Mouse (Mus musculus) heart, embryonic 14.5 days (tissue): Measurements from ENCODE around the gene Chst11. TPM values are rescaled to one million over a fixed set of nuclear protein-coding genes. Genes with fewer than 3 reads are reported as not detected.

Source experiments
- ATAC-seq: fragments of 200-750 bp; cut with Nextera tagmentation; 2 replicates; pipeline ENCODE4 v1.8.0; 2017; ENCODE audit warnings: low read depth, moderate TSS enrichment; ENCODE audit not compliant: insufficient number of reproducible peaks, insufficient read depth, low FRiP score
- H3K27ac ChIP-seq, 2 experiments: fragments of 200-500 bp in 1 of 2; fragments of 300-500 bp in 1 of 2; sonication (generic) in 1 of 2; replicated peaks in 1 of 2; 2 replicates each; pipeline ENCODE4 v1.5.1; 2012 to 2014; ENCODE audit warnings: low read depth in 2 of 2, low read length in 2 of 2, control low read depth in 1 of 2, mild to moderate bottlenecking in 1 of 2, mixed read lengths in 1 of 2; ENCODE audit not compliant: control insufficient read depth in 1 of 2, insufficient read depth in 1 of 2
- H3K27me3 ChIP-seq: fragments of 300-500 bp; sonication (generic); 2 replicates; pipeline ENCODE4 v1.6.1; 2014; ENCODE audit warnings: mild to moderate bottlenecking, low read length, control low read depth; ENCODE audit not compliant: control insufficient read depth, insufficient read depth
- H3K36me3 ChIP-seq: fragments of 300-500 bp; sonication (generic); 2 replicates; pipeline ENCODE4 v1.6.1; 2014; ENCODE audit warnings: mild to moderate bottlenecking, control low read depth, low read length, mixed read lengths; ENCODE audit not compliant: control insufficient read depth, insufficient read depth
- H3K4me1 ChIP-seq, 2 experiments: fragments of 200-500 bp in 1 of 2; fragments of 300-500 bp in 1 of 2; sonication (generic) in 1 of 2; 2 replicates each; pipeline ENCODE4 v1.6.1; 2012 to 2014; ENCODE audit warnings: low read length in 2 of 2, control low read depth in 1 of 2, mixed read lengths in 1 of 2; ENCODE audit not compliant: control insufficient read depth in 2 of 2, insufficient read depth in 2 of 2
- H3K4me2 ChIP-seq: fragments of 300-500 bp; sonication (generic); 2 replicates; pipeline ENCODE4 v1.6.1; 2014; ENCODE audit warnings: mild to moderate bottlenecking, low read length
- H3K4me3 ChIP-seq, 2 experiments: fragments of 200-500 bp in 1 of 2; fragments of 300-500 bp in 1 of 2; sonication (generic) in 1 of 2; 2 replicates each; pipeline ENCODE4 v1.5.1; 2012 to 2014; ENCODE audit warnings: low read length in 2 of 2, mild to moderate bottlenecking in 2 of 2, control low read depth in 1 of 2, low read depth in 1 of 2, moderate library complexity in 1 of 2; ENCODE audit not compliant: control insufficient read depth in 1 of 2, insufficient read depth in 1 of 2
- H3K9ac ChIP-seq: fragments of 300-500 bp; sonication (generic); 2 replicates; pipeline ENCODE4 v1.6.1; 2014; ENCODE audit warnings: mild to moderate bottlenecking, low read length
- H3K9me3 ChIP-seq: fragments of 300-500 bp; sonication (generic); 2 replicates; pipeline ENCODE4 v1.6.1; 2016; ENCODE audit warnings: low read length, control low read depth; ENCODE audit not compliant: control insufficient read depth
- WGBS: fragments of 180-500 bp; shearing (Covaris S2); extraction: QIAGEN DNeasy Blood & Tissue Kit; methylation state at CpG from one replicate; pipeline ENCODE4 v1.1.7; 2014; 5-methylcytosine and 5-hydroxymethylcytosine counted together
- polyA plus RNA-seq: library from polyadenylated mRNA; unstranded; fragments of >200 nt; fragmentation: Nextera tagmentation; extraction: Ambion mirVana; gene quantifications from 2 replicates; pipeline ENCODE4 v1.2.1, GENCODE M21; 2014

Chst11 gene
- polyA plus RNA-seq, 1 experiment from 2014 or later = 3.3 TPM

DNA sequence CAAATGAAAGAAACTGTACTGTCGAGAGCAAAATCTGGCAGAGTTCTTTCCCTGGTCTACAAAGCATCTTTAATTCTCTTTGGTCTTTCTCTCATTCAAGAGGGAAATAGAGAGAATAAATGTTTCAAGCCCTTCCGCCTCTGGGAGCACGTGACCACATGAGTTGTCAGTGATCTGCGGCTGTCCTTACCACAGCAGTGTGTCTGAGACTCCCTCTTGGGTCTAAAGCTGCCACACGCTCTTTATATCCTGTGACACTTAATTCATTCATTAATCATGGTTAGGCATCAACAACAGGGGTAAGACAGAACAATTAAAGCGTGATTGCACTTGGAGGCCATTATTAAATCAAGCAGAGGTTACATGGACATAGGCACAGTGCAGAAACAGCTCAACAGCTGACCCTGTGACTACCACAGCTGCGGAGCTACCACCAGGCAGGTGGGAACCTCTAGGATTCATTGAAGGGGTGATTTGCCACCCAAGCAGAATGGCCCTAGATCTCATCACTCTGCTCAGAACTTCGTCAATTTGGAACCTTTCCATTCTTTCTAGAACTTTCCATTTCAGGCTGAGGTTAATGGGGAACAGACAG, 144.4 kb downstream of the Chst11 start:
- H3K9ac ChIP-seq = no peak overlapping the region
- H3K36me3 ChIP-seq = no peaks in the 10 kb centered on the region
- no peak overlapping the region for H3K4me2 ChIP-seq
- no peaks in the 10 kb centered on the region for H3K9me3 ChIP-seq
- no peaks in the 10 kb centered on the region for H3K27me3 ChIP-seq
- H3K4me1 ChIP-seq = peaks cover 7 to 12% of the 10 kb centered on the region in 2 experiments; a peak in 3 of 4 replicates
- no peak overlapping the region for H3K27ac ChIP-seq
- ATAC-seq = no peak
- no peak overlapping the region for H3K4me3 ChIP-seq
- WGBS = 85% methylated on average over 8 of the region's 8 CpGs

DNA sequence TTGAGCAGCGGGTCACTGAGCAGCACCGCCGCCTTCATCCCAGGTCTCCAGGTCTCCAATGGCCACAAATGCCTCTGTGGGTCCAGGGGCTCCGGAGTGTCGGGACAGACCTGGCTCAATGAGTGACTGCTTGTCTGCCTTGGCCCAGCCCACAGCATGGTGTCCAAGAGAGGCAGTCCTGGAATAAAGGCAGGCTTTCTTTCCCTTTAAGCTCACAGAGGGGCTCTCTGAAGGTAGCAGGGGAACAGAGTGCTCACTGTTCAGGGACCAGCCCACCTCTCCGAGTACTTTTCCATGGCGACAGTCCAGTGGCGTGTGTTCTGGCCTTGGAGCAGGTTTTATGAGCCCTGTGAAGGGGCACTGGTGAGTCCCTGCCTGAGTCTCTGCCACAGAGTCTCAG, 145.3 kb downstream of the Chst11 start:
- H3K27ac ChIP-seq = peak overlapping the region in 1 of 2 experiments; percentile 13; a peak in 1 of 4 replicates
- 79% methylated on average over 8 of the region's 8 CpGs for WGBS

DNA sequence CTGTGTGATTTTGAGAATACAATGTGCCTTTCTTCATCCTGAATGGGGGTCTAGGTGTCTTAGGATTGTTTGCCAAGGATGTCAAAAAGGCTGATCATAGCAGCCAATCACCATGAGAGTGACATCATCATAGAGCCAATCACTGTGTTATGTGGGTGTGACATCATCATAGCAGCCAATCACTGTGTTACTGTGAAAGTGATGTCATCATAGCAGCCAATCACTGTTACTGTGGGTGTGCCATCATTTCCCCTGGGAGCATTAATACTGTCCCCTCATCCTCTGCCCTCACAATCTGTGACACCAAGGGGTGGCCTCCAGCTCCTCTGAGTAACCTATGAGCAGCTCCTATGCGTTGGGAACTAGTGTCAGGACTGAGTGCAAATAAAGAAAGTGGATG, 146.6 kb downstream of the Chst11 start:
- WGBS = 76% methylated on average over 1 of the region's 1 CpGs
- H3K27ac ChIP-seq = no peak overlapping the region
- H3K9ac ChIP-seq = no peak overlapping the region
- ATAC-seq = no peak
- H3K4me3 ChIP-seq = no peak overlapping the region
- peaks cover 3 to 8% of the 10 kb centered on the region in 2 experiments; a peak in 3 of 4 replicates for H3K4me1 ChIP-seq
- no peaks in the 10 kb centered on the region for H3K9me3 ChIP-seq
- H3K36me3 ChIP-seq = no peaks in the 10 kb centered on the region
- no peak overlapping the region for H3K4me2 ChIP-seq
- no peaks in the 10 kb centered on the region for H3K27me3 ChIP-seq

More for the DNA sequence above, 145.3 kb downstream of the Chst11 start:
- H3K4me1 ChIP-seq = peaks cover 7 to 12% of the 10 kb centered on the region in 2 experiments; a peak in 3 of 4 replicates
- no peak for ATAC-seq
- no peaks in the 10 kb centered on the region for H3K9me3 ChIP-seq
- no peak overlapping the region for H3K4me2 ChIP-seq
- H3K36me3 ChIP-seq = no peaks in the 10 kb centered on the region
- H3K27me3 ChIP-seq = no peaks in the 10 kb centered on the region
- no peak overlapping the region for H3K9ac ChIP-seq
- no peak overlapping the region for H3K4me3 ChIP-seq

DNA sequence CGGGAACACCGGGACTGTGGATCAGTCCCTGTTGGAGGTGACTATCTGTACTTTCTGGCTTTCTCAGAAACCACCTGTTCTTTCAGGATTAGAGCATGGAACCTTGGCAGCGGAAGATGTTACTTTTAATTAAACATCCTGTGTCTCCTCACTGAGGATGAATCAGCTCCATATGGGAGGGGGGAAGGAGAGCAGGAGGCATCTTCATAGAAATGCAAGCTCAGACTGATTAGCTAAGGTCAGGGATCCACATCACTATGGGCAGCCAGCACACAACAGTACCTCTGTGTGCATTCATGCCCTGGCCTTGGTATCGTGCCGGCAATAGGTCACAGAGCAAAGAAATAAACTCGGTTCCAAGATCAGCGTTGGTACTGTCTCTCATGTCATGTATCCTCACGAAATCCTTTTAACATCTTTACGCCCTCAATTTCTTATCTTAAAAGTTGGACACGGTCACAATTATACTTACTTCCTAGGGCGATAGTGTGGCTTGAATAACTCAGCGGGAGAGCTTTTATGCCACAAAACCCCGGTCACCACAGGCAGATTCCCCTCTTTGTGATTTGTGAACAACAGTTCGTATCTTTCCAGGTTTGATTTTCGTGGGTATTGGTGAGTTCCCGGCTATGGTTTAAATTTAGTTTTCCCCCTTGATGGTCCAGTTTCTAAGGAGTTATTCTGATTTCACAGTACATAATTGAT, 148.7 kb downstream of the Chst11 start:
- no peaks in the 10 kb centered on the region for H3K27me3 ChIP-seq
- H3K4me2 ChIP-seq = no peak overlapping the region
- H3K4me1 ChIP-seq = peaks cover 0 to 5% of the 10 kb centered on the region in 2 experiments; a peak in 1 of 4 replicates
- H3K4me3 ChIP-seq = no peak overlapping the region
- no peak overlapping the region for H3K27ac ChIP-seq
- WGBS = 62% methylated on average over 16 of the region's 16 CpGs
- no peaks in the 10 kb centered on the region for H3K9me3 ChIP-seq
- no peak overlapping the region for H3K9ac ChIP-seq
- no peaks in the 10 kb centered on the region for H3K36me3 ChIP-seq
- ATAC-seq = no peak

GRCm38 (mm10) chr10:83134896-83135295, 149.6 kb downstream of the Chst11 start:
- Histone ChIP-seq H3K4me2 (no peak overlapping the region), H3K27ac (no peak overlapping the region), H3K9ac (no peak overlapping the region), H3K4me1 (peaks cover 2 to 5% of the 10 kb centered on the region in 2 experiments; a peak in 1 of 4 replicates), H3K9me3 (no peaks in the 10 kb centered on the region), H3K27me3 (no peaks in the 10 kb centered on the region), H3K4me3 (no peak overlapping the region), H3K36me3 (no peaks in the 10 kb centered on the region)
- 75% methylated on average over 10 of the region's 10 CpGs for WGBS
- ATAC-seq = no peak

DNA sequence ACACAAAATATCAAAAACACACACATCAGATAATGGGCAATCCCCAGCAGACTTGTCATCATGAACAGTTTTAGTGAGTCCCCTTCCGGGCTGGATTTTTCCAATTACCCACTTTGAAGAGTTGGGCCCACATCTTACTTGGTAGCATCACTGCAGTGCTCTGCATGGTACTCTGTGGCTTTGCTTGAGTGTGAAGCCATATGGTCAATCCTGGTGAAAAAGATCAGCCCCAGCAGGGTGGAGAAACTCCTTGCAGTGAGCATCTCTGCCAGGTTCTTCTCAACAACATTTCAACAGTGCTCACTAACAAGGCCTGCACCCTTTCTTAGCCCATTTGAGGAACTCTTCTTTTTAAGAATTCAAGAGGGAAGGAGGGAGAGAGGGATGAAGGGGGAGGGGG, 150.7 kb downstream of the Chst11 start:
- Histone ChIP-seq H3K4me2 (no peak overlapping the region), H3K27me3 (no peaks in the 10 kb centered on the region), H3K27ac (no peak overlapping the region), H3K36me3 (no peaks in the 10 kb centered on the region), H3K4me1 (peaks cover 4 to 11% of the 10 kb centered on the region in 2 experiments; a peak in 2 of 4 replicates), H3K4me3 (no peak overlapping the region), H3K9ac (no peak overlapping the region), H3K9me3 (no peaks in the 10 kb centered on the region)
- WGBS = 84% methylated on average over 1 of the region's 1 CpGs
- ATAC-seq = no peak

DNA sequence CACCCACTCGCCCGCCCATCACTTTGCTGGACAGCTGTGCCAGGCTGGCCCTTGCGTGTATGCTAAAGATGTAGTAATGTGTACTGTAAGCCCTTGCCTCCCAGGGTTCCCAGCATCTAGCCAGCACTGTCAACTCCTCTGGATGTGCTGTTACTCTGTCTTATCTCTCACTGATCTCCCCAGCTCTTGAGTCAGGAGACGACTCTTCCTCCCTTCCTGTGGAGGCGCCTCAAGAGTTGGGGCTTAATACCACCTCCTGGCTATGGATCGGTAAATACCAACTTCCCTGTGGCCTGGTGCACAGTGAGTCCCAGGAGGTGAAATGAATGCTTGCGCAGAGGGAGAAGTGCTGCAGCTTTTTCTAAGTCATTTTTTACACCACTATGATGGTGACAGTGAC, 151.8 kb downstream of the Chst11 start:
- ATAC-seq = no peak
- no peak overlapping the region for H3K9ac ChIP-seq
- peaks cover 4 to 12% of the 10 kb centered on the region in 2 experiments; a peak in 2 of 4 replicates for H3K4me1 ChIP-seq
- H3K9me3 ChIP-seq = no peaks in the 10 kb centered on the region
- no peak overlapping the region for H3K4me2 ChIP-seq
- H3K27ac ChIP-seq = no peak overlapping the region
- no peaks in the 10 kb centered on the region for H3K36me3 ChIP-seq
- no peak overlapping the region for H3K4me3 ChIP-seq
- 74% methylated on average over 7 of the region's 7 CpGs for WGBS
- no peaks in the 10 kb centered on the region for H3K27me3 ChIP-seq
